Mouse (Mus musculus) adrenal gland, postnatal 25 days (tissue): Measurements from ENCODE around the gene Cops8. TPM values are rescaled to one million over a fixed set of nuclear protein-coding genes. Genes with fewer than 3 reads are reported as not detected.

ENCODE experiments used
- DNase-seq: peaks from one replicate; pipeline ENCODE4 v3.0.0; 2021; ENCODE audit warnings: mixed read lengths
- long read RNA-seq: library from polyadenylated mRNA; stranded (forward); transcript quantifications from one replicate; pipeline ENCODE4 v2.0.0, GENCODE M21; 2021
- total RNA-seq: library from RNA; stranded (reverse); gene quantifications from 2 replicates; pipeline ENCODE4 v1.2.3, GENCODE M21; 2021

The Cops8 gene
- 71.7 and 74.6 TPM in 2 replicates for total RNA-seq
- long read RNA-seq, transcript Cops8-201 (8 exons, 2,287 nt): major isoform, 88 of 98 reads
- long read RNA-seq, partial matches to known transcripts: 2 of 98 reads
- long read RNA-seq, other reads (novel, unspliced or antisense): 7 of 98 reads

GRCm38 (mm10) chr1:90602759-90603560, at the start of gene Cops8:
Cops8 (plus strand) TSS chr1:90602981.
- peak; percentile 98 for DNase-seq

- DNase-seq: no peak
Measured at GRCm38 (mm10) chr1:90557140-90557539, 45.6 kb upstream of the Cops8 start.

GRCm38 (mm10) chr1:90560942-90561726, 41.6 kb upstream of the Cops8 start:
- DNase-seq: no peak

GRCm38 (mm10) chr1:90563945-90564344, 38.8 kb upstream of the Cops8 start:
- DNase-seq: no peak

GRCm38 (mm10) chr1:90566664-90567440, 35.9 kb upstream of the Cops8 start:
- no peak for DNase-seq

GRCm38 (mm10) chr1:90573831-90574230, 28.9 kb upstream of the Cops8 start:
- DNase-seq: no peak

- DNase-seq: no peak
Measured at GRCm38 (mm10) chr1:90574845-90575244, 27.9 kb upstream of the Cops8 start.

- no peak for DNase-seq
Measured at GRCm38 (mm10) chr1:90577417-90577816, 25.4 kb upstream of the Cops8 start.

- no peak for DNase-seq
Measured at GRCm38 (mm10) chr1:90582635-90583034, 20.1 kb upstream of the Cops8 start.

- DNase-seq: peak; percentile 80
Measured at GRCm38 (mm10) chr1:90588021-90588734, 14.6 kb upstream of the Cops8 start.

GRCm38 (mm10) chr1:90590797-90591196, 12.0 kb upstream of the Cops8 start:
- DNase-seq: peak; percentile 44

GRCm38 (mm10) chr1:90592784-90593183, 10.0 kb upstream of the Cops8 start:
- peak; percentile 85 for DNase-seq

- DNase-seq: peak; percentile 23
Measured at GRCm38 (mm10) chr1:90599226-90599625, 3.6 kb upstream of the Cops8 start.

- no peak for DNase-seq
Measured at GRCm38 (mm10) chr1:90601096-90601495, 1.7 kb upstream of the Cops8 start.

GRCm38 (mm10) chr1:90603561-90603887, 743 bp downstream of the Cops8 start:
- no peak for DNase-seq

GRCm38 (mm10) chr1:90609363-90609762, 6.6 kb downstream of the Cops8 start:
- no peak for DNase-seq

GRCm38 (mm10) chr1:90617258-90617657, 14.5 kb downstream of the Cops8 start:
- peak; percentile 28 for DNase-seq

- DNase-seq: peak; percentile 48
Measured at GRCm38 (mm10) chr1:90633415-90634030, 30.7 kb downstream of the Cops8 start.

GRCm38 (mm10) chr1:90634205-90634745, 31.5 kb downstream of the Cops8 start:
- DNase-seq: no peak

GRCm38 (mm10) chr1:90638335-90638734, 35.6 kb downstream of the Cops8 start:
- DNase-seq: no peak
